Mouse (Mus musculus): ENCODE measurements around the gene Gpsm3.
A peak's percentile ranks its signal among the peaks of the same experiment; 100 is the strongest.
"Not testable (repeated sequence)": the region's sequence is repeated elsewhere in the genome, so short reads cannot be mapped to it uniquely, and the experiment has no call there.

The Gpsm3 gene

GRCm38 (mm10) chr17:34589681-34590101 lies at the start of gene Gpsm3:
Gpsm3 (plus strand) TSS chr17:34589806.
- DNase-seq = peak; percentile 79 to 82

- DNase-seq = not testable (repeated sequence)
Measured at GRCm38 (mm10) chr17:34543567-34543966, 46.0 kb upstream of the Gpsm3 start.

- no peak for DNase-seq
Measured at GRCm38 (mm10) chr17:34546797-34547196, 42.8 kb upstream of the Gpsm3 start.

GRCm38 (mm10) chr17:34547601-34548000 lies 42.0 kb upstream of the Gpsm3 start:
- DNase-seq = no peak

GRCm38 (mm10) chr17:34549156-34549555 lies 40.5 kb upstream of the Gpsm3 start:
- DNase-seq = no peak

- no peak for DNase-seq
Measured at GRCm38 (mm10) chr17:34549843-34550242, 39.8 kb upstream of the Gpsm3 start.

GRCm38 (mm10) chr17:34555483-34555882 lies 34.1 kb upstream of the Gpsm3 start:
- DNase-seq = peak; percentile 63 to 75

- no peak for DNase-seq
Measured at GRCm38 (mm10) chr17:34556406-34556805, 33.2 kb upstream of the Gpsm3 start.

- no peak for DNase-seq
Measured at GRCm38 (mm10) chr17:34557411-34557810, 32.2 kb upstream of the Gpsm3 start.

- DNase-seq = no peak
Measured at GRCm38 (mm10) chr17:34559116-34559515, 30.5 kb upstream of the Gpsm3 start.

GRCm38 (mm10) chr17:34559895-34560294 lies 29.7 kb upstream of the Gpsm3 start:
- DNase-seq = no peak

- DNase-seq = no peak
Measured at GRCm38 (mm10) chr17:34560438-34560837, 29.2 kb upstream of the Gpsm3 start.

- DNase-seq = no peak
Measured at GRCm38 (mm10) chr17:34561200-34561599, 28.4 kb upstream of the Gpsm3 start.

GRCm38 (mm10) chr17:34562595-34562994 lies 27.0 kb upstream of the Gpsm3 start:
- no peak for DNase-seq

- no peak for DNase-seq
Measured at GRCm38 (mm10) chr17:34563354-34563753, 26.3 kb upstream of the Gpsm3 start.

- DNase-seq = no peak
Measured at GRCm38 (mm10) chr17:34564003-34564421, 25.6 kb upstream of the Gpsm3 start, which contains the start of gene Notch4. Notch4 (plus strand) TSS chr17:34564268.

- DNase-seq = no peak
Measured at GRCm38 (mm10) chr17:34564796-34565195, 24.8 kb upstream of the Gpsm3 start.

- no peak for DNase-seq
Measured at GRCm38 (mm10) chr17:34567311-34567710, 22.3 kb upstream of the Gpsm3 start.

- no peak for DNase-seq
Measured at GRCm38 (mm10) chr17:34568421-34568820, 21.2 kb upstream of the Gpsm3 start.

- DNase-seq = no peak
Measured at GRCm38 (mm10) chr17:34569919-34570318, 19.7 kb upstream of the Gpsm3 start.

- peak; percentile 40 to 43 for DNase-seq
Measured at GRCm38 (mm10) chr17:34571875-34572274, 17.7 kb upstream of the Gpsm3 start.

GRCm38 (mm10) chr17:34572361-34572760 lies 17.2 kb upstream of the Gpsm3 start:
- peak in 1 of 2 experiments; percentile 39 for DNase-seq

- DNase-seq = no peak
Measured at GRCm38 (mm10) chr17:34576577-34576976, 13.0 kb upstream of the Gpsm3 start.

GRCm38 (mm10) chr17:34578070-34578469 lies 11.5 kb upstream of the Gpsm3 start:
- DNase-seq = no peak

GRCm38 (mm10) chr17:34582528-34582927 lies 7.1 kb upstream of the Gpsm3 start:
- no peak for DNase-seq

- no peak for DNase-seq
Measured at GRCm38 (mm10) chr17:34583397-34583796, 6.2 kb upstream of the Gpsm3 start.
